Mouse (Mus musculus): ENCODE results near the gene Igfn1.

Igfn1 gene

GRCm38 (mm10) chr1:136007211-136008158, 1.3 kb upstream of the Igfn1 start, which contains the start of gene Tmem9:
Tmem9 (plus strand) TSS chr1:136008150.
- peak in 1 of 2 experiments; percentile 65 for DNase-seq (ENCODE audit: low spot score in 2 of 2)

DNA sequence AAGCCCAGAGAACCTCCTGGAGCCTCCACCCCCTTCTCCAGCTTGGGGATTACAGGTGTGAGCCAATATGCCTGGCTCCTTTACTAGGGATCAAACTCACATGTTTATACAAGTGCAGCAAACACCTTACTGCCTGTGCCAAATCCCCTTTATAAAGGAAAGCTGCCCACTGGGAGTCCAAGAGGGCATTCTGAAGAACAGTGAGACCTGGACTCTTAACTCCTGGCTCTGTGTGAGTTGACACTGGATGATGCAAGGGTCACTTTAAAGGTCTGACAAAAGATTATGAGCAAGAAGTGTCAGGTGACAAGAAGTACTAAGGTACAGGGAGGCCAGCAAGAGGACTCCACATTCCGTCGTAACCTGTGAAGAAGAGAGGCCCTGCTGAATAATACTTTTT, 4.7 kb downstream of the Igfn1 start:
- DNase-seq (ENCODE audit: low spot score in 2 of 2), result no peak

DNA sequence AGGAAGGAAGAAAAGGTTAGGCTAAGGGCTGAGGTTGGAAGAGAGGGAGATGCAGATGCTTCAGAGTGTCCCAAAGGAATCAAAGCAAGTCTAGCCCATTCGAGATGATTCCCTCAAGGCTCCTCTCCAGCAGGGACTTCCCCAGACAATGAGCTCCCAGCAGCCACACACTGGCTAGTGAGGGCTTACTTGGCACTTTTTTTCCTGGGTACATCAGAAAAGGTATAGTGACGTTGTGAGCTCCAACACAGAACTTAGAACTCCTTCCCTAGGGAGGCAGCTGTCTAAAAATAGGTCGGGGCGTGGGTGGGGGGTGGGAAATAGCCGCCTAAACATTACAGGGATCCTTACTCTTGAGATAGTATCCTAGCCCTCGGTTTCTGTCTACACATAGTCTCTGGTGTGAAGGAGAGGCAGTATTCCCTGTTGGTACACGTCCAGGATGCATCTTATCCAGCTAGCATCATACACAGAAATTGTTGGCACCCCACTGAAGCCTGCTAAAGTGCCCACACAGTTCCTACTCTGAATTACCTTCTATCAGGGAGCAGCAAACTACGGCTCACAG, 6.3 kb downstream of the Igfn1 start:
- DNase-seq (ENCODE audit: low spot score in 2 of 2), result peak in 1 of 2 experiments; percentile 17

- no peak for DNase-seq (ENCODE audit: low spot score in 2 of 2)
These were observed 8.6 kb downstream of the Igfn1 start for GRCm38 (mm10) chr1:135997537-135997936.

GRCm38 (mm10) chr1:135993470-135993869, 12.7 kb downstream of the Igfn1 start:
- DNase-seq (ENCODE audit: low spot score in 2 of 2), result no peak

DNA sequence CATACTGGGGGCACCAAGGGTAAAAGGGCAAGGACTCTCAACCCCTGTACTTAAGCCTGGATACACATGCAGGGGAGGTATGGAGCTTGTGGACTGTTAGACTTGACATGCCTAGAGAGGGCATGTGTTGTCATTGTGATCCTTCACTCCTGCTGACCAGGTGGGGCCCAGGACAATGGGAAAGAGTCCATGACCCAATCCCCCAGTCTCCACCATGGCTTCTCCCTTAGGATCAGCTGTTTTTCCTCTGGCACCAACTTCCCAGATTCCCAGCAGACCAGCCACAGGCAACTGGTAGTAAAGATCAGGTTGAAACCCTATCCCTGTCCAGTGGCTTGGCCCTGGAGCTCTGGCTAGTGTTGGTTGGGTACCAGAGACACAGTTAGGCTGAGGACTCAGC, 16.3 kb downstream of the Igfn1 start:
- no peak for DNase-seq (ENCODE audit: low spot score in 2 of 2)

DNA sequence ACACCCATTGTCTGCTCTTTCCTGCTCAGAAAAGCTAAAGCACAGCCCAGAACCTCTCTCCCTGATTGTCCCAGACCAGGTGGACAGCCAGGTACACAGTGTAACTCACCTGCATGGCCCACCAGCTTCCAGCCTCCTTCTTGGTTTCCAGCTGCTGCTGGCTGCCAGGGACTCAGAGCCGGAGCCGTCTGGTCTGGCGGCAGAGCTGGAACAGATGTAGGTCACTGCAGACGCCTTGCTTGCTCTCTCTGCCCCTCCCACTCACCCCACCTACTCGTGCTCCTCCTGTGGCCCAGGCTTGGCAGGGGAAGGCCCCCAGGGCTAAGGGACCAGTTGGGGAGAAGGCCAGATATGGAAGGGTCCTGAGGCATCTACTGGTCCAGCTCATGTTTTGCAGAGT, 22.0 kb downstream of the Igfn1 start:
- no peak for DNase-seq (ENCODE audit: low spot score in 2 of 2)

- no peak for DNase-seq (ENCODE audit: low spot score in 2 of 2)
These were observed 33.6 kb downstream of the Igfn1 start for GRCm38 (mm10) chr1:135972576-135972975.

DNA sequence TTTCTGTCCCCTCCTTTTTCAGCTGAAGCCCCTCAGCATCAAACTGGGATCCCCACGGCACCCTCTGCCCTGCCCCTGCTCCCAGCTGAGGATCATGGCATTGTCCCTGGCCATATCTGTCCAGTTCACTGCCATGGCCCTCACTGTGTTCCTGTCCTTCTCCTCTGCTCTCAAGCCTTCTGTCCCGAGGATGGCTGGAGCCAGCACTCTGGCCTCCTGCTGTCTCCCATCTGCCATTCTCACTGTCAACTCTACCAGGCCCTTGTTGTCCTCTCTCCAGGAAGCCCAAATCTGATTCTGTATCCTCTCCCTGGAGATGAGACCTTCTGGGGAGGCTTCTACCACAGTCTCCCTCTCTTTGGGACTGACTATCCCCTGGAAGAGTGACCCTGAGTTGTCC, 35.7 kb downstream of the Igfn1 start:
- no peak for DNase-seq (ENCODE audit: low spot score in 2 of 2)

- no peak for DNase-seq (ENCODE audit: low spot score in 2 of 2)
These were observed 38.4 kb downstream of the Igfn1 start for GRCm38 (mm10) chr1:135967739-135968138.

DNA sequence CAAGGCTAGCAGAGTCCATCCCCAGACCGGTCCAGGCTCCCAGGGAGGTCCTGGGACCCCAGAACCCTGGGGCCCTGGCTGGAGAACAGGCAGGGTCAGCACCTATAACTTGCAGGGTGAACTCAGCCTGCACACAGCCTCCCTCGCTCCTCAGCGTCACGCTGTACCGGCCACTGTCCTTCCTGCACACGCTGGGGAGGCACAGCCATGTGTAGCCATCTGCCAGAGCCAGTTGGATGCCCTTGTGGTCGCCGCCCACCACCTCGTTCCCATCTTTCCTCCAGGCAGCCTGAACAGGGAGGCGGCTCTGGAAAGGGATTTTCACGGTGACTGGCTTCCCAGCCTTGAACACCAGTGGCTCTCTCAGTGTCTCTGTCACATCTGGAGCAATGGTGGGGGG, 41.6 kb downstream of the Igfn1 start:
- peak in 1 of 2 experiments; percentile 35 for DNase-seq (ENCODE audit: low spot score in 2 of 2)

- no peak for DNase-seq (ENCODE audit: low spot score in 2 of 2)
These were observed 43.0 kb downstream of the Igfn1 start for GRCm38 (mm10) chr1:135963177-135963576.

DNA sequence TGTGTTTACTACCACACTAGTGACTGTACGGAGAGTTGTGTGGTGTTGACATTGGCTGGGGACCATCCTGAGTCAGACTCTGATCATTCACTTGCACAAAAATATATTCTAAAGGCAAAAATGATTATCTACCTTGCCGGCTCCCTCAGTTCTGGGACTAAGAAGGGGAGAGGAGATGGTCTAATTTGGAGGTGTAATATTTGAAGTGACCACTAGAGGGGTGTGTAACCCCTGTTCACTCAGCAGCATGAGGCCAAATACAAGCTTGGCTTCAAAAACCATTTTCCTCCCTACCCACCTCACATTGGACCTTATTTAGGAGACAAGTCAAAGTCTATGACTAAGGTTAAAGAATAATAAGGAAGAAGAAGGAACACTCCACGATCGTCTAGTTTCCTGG, 47.7 kb downstream of the Igfn1 start:
- peak in 1 of 2 experiments; percentile 26 for DNase-seq (ENCODE audit: low spot score in 2 of 2)

- DNase-seq (ENCODE audit: low spot score in 2 of 2), result no peak
These were observed 57.3 kb downstream of the Igfn1 start for GRCm38 (mm10) chr1:135948871-135949270.

- DNase-seq (ENCODE audit: low spot score in 2 of 2), result peak in 1 of 2 experiments; percentile 60
These were observed 59.9 kb downstream of the Igfn1 start for GRCm38 (mm10) chr1:135946247-135946646.

DNA sequence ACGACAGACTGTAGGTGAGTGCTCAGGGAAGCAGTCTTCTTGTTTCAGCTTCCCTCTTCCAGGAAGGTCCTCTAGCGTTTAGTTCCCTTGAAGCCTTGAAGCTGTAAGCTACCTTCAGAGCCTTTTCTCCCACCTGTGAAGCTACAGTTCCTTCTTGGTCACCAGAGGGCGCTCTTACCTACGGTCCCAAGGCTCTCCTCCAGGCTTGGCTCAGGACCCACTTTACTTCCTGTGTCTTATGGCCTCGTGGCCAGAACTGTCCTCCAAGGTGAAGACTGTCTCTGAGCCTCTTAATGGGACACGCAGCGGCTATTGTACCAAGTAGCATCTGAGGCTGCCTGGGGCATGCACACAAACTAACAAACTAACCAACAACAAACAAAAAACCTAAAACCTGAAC, 60.4 kb downstream of the Igfn1 start:
- DNase-seq (ENCODE audit: low spot score in 2 of 2), result peak in 1 of 2 experiments; percentile 46

DNA sequence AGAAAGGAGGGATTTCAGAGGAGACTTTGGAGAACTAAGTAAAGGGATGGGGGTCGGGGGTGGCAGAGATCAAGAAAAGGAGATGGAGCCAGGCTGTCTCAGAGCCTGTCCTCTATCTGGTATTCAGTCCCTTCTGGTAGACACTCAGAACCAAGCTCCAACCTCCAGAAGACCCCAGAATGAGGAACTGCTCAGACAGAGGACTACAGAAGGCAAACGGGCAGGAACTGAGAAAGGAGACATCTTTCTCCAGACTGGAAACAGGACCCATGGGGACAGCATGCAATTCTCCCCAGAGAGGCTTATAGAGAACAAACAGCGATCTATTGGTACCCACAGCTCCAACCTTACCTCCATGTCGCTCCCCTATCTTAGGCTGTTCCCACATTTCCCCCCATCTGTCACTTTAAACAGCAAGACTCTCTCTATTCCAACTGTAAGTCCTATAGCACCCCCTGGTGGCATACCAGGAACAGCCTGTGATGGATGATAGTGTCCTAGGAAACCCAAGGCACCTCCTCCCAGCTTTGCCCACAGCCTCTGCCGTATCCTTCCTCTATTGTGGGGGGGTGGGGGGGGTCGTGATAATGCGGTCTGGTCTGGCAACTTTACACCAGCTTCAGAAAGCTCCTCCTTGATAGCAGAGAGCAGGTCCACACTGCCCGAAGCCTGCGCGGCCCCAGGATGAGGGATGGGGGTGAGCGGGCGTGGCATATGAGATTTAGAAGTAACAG, 61.4 kb downstream of the Igfn1 start:
- peak; percentile 42 to 91 for DNase-seq (ENCODE audit: low spot score in 2 of 2)

- DNase-seq (ENCODE audit: low spot score in 2 of 2), result no peak
These were observed 62.4 kb downstream of the Igfn1 start for GRCm38 (mm10) chr1:135943713-135944112.

DNA sequence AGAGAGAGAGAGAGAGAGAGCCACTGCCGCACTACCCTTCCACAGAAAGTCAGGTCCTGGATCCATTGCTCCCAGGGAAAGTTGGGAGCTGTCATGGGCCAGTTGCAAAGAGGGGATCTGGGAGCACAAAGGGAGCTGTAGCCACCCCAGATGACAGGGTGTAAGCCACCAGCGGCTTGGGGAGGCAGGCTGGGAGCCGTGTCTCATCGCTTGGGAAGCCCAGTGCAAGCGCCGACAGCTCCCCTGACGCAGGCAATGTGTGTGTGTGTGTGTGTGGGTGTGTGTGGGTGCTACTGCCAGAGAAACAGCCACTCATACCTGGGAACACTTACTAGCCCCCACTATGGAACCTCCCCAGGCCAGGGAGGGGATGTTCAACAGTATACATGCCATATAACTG, 64.0 kb downstream of the Igfn1 start:
- no peak for DNase-seq (ENCODE audit: low spot score in 2 of 2)

DNA sequence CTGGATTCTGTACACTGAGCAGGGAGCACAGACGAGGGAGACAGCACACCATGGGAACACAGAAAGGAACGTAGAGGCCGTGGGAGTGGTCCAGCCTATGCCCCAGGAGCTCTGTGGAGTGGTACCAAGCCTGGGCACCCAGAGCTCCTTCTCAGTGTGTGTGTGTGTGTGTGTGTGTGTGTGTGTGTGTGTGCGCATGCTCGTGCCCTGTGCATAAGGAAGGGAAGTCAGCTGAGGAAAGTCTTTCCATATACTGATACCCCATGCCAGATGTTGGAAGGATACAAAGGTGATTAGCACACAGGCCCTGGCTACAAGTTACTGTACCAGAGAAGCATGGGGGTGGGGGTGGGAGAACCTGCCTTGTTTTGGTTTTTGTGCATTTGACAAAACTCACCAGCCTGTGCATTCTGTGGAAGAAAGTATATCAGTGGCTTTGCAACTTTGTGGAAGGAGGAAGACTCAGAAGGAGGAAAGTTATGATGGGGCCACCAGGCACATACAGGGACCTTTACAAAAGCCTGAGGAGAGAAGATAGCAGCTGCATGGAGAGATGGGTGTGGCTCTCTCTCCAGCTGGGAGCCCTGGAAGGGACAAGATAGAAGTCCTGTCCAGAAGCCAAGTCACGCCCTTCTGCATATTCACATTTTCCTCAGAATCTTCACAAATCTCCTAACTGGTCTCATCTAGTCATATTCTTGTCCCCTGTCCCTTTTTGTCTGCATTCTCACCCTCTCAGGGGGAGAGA, 64.7 kb downstream of the Igfn1 start:
- DNase-seq (ENCODE audit: low spot score in 2 of 2), result no peak

DNA sequence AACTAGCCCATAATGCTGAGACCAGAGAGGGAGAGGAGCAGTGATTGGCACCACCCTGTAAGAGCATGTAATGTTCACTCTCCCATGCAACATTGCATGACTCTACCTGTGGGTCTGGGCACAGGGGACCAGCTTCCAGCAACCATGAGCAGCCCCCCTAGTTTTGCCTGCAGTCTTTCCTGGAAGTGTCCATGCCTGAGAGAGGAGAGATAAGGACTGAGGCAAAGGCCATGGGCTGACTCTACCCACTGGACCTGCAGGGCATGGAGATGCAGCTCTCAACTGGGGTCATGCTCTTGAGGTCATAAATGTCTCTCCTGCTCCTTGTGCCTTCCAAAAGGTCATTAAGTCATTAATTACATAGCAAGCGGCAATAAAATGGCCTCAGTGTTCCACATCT, 70.1 kb downstream of the Igfn1 start:
- no peak for DNase-seq (ENCODE audit: low spot score in 2 of 2)

Data from left cerebral cortex, adult 9 months (tissue).